In the genomic region with DNA sequence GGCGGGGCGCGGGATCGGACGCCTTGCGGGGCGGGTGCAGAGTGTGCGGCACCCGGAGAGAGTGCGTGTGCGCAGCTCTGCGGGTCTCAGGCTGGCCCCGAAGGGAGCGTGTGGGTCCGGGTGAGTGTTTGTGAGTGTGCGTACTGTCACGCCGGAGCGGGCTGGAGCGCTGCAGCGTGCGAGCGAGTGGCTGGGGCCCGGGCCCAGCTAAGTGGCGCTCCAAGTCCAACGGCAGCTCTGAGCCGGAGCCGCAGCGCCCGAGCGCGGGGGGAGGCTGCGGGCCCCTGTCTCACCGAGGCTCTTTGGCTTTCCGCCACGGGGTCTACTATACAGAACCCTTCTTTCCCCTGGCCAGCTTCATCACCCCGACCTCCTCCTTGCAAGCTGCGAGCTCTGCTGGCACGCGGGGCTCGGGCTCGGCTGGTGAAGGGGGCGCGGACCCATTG, we compare ENCODE assay signal across 9 mouse cellular contexts. TPM values are rescaled to one million over a fixed set of nuclear protein-coding genes. Genes with fewer than 3 reads are reported as not detected.
DNase-seq lines count a peak whose midpoint lies in the region; ATAC-seq and TF ChIP-seq lines count a peak whose summit lies in the region.
"Had no signal": no experiment of that assay in that cellular context is flagged by ENCODE, and none has a peak within 500 bp of the region (broad histone marks: within the 10 kb centered on the region; RNA-seq: fewer than 3 reads in every experiment).

No protein-coding gene starts in this region.

- peak; percentile 43 for ATAC-seq in heart, postnatal 0 days (ENCODE audit: insufficient read depth, low read depth)
- ATAC-seq in limb, embryonic 15.5 days (ENCODE audit: insufficient number of reproducible peaks, low FRiP score, low TSS enrichment, low read depth) = peak; percentile 54; the same call in 1 of the 2 replicates

- no peak for TF ChIP-seq CTCF in kidney, adult 2 months (conservative IDR thresholded peaks at IDR 0.05; ENCODE audit: insufficient read depth, insufficient read length, low read depth, low read length)
- TF ChIP-seq CTCF in ES-Bruce4 (IDR thresholded peaks at IDR 0.05; ENCODE audit: low read depth, low read length) = no peak
- TF ChIP-seq CTCF in heart, postnatal 0 days (IDR thresholded peaks at IDR 0.05; ENCODE audit: low read depth) = no peak
- no peak for TF ChIP-seq CTCF in olfactory bulb, adult 2 months (IDR thresholded peaks at IDR 0.05; ENCODE audit: insufficient read depth, low read depth, low read length)

- DNase-seq in kidney, adult 2 months = no peak
- no peak for DNase-seq in kidney, adult 9 months
- peak; percentile 74 for DNase-seq in cerebellum, adult 9-10 months
- no peak for DNase-seq in heart, postnatal 0 days (ENCODE audit: low spot score)
- DNase-seq in urinary bladder, adult 2 months (ENCODE audit: low spot score) = no peak

- no peaks in the 10 kb centered on the region for H3K4me1 ChIP-seq in kidney, adult 2 months (ENCODE audit: control insufficient read depth, insufficient read depth, low read length)
- no peaks in the 10 kb centered on the region for H3K4me1 ChIP-seq in ES-Bruce4 (ENCODE audit: control insufficient read depth, insufficient read depth, low read length)
- H3K4me1 ChIP-seq in heart, postnatal 0 days (ENCODE audit: control insufficient read depth, insufficient read depth) = no peaks in the 10 kb centered on the region; the same call in 1 of the 2 replicates
- H3K4me1 ChIP-seq in limb, embryonic 15.5 days = peaks cover 31% of the 10 kb centered on the region
- peaks cover 28% of the 10 kb centered on the region for H3K4me1 ChIP-seq in olfactory bulb, adult 2 months (ENCODE audit: control insufficient read depth, insufficient read depth, low read length)

- H3K27ac ChIP-seq in kidney, adult 2 months (ENCODE audit: insufficient read depth, low read depth, low read length) = no peak overlapping the region
- H3K27ac ChIP-seq in ES-Bruce4 (ENCODE audit: insufficient read depth, low read length) = no peak overlapping the region
- H3K27ac ChIP-seq in heart, postnatal 0 days (ENCODE audit: low read depth) = peak overlapping the region; percentile 16; the same call in 1 of the 2 replicates
- no peak overlapping the region for H3K27ac ChIP-seq in limb, embryonic 15.5 days
- H3K27ac ChIP-seq in olfactory bulb, adult 2 months (ENCODE audit: insufficient read depth, low read depth, low read length) = peak overlapping the region; percentile 49; the same call in 1 of the 2 replicates

- peaks cover 1% of the 10 kb centered on the region; the same call in 1 of the 2 replicates for H3K27me3 ChIP-seq in kidney, adult 2 months (replicated peaks; ENCODE audit: control insufficient read depth, insufficient read depth, low read length)
- peaks cover 8% of the 10 kb centered on the region; the same call in 1 of the 2 replicates for H3K27me3 ChIP-seq in ES-Bruce4 (ENCODE audit: control insufficient read depth, insufficient read depth, low read length, poor library complexity, severe bottlenecking)
- peaks cover 55% of the 10 kb centered on the region for H3K27me3 ChIP-seq in heart, postnatal 0 days (ENCODE audit: control insufficient read depth, insufficient read depth, low read length)
- H3K27me3 ChIP-seq in limb, embryonic 15.5 days = peaks cover 52% of the 10 kb centered on the region

- H3K4me3 ChIP-seq in kidney, adult 2 months (ENCODE audit: insufficient read depth, low read depth, low read length) = peak overlapping the region; percentile 78
- peak overlapping the region; percentile 86 for H3K4me3 ChIP-seq in ES-Bruce4 (ENCODE audit: low read depth, low read length)
- peak overlapping the region; percentile 65 for H3K4me3 ChIP-seq in heart, postnatal 0 days (ENCODE audit: low read depth, low read length)
- peak overlapping the region; percentile 67 for H3K4me3 ChIP-seq in limb, embryonic 15.5 days
- H3K4me3 ChIP-seq in olfactory bulb, adult 2 months (ENCODE audit: insufficient read depth, low read depth, low read length) = peak overlapping the region; percentile 91

- TF ChIP-seq POLR2A in kidney, adult 2 months (IDR thresholded peaks at IDR 0.05; ENCODE audit: low read depth, low read length) = no peak
- no peak for TF ChIP-seq POLR2A in ES-Bruce4 (IDR thresholded peaks at IDR 0.05; ENCODE audit: insufficient read depth, low read length)
- TF ChIP-seq POLR2A in olfactory bulb, adult 2 months (IDR thresholded peaks at IDR 0.05; ENCODE audit: insufficient read depth, low read depth, low read length) = no peak; the same call in 1 of the 2 replicates

- H3K36me3 ChIP-seq in kidney, adult 2 months (ENCODE audit: control insufficient read depth, insufficient read depth, low read length) = no peaks in the 10 kb centered on the region
- no peaks in the 10 kb centered on the region for H3K36me3 ChIP-seq in ES-Bruce4 (ENCODE audit: control insufficient read depth, insufficient read depth, low read length, poor library complexity, severe bottlenecking)
- H3K36me3 ChIP-seq in heart, postnatal 0 days (replicated peaks; ENCODE audit: control insufficient read depth, insufficient read depth, low read length) = no peaks in the 10 kb centered on the region
- H3K36me3 ChIP-seq in limb, embryonic 15.5 days = no peaks in the 10 kb centered on the region

- WGBS in kidney, adult 2 months = 1% methylated on average over 44 of the region's 44 CpGs
- WGBS in heart, postnatal 0 days = under 1% methylated on average over 41 of the region's 44 CpGs
- WGBS in limb, embryonic 15.5 days = under 1% methylated on average over 44 of the region's 44 CpGs
- WGBS in olfactory bulb, adult 2 months = 1% methylated on average over 43 of the region's 44 CpGs

- H3K9me3 ChIP-seq in ES-Bruce4 (replicated peaks; ENCODE audit: control insufficient read depth, insufficient read depth, low read length, poor library complexity, severe bottlenecking) = no peaks in the 10 kb centered on the region
- no peaks in the 10 kb centered on the region for H3K9me3 ChIP-seq in heart, postnatal 0 days (replicated peaks; ENCODE audit: control insufficient read depth, low read length)
- no peaks in the 10 kb centered on the region for H3K9me3 ChIP-seq in limb, embryonic 15.5 days

- H3K4me2 ChIP-seq in heart, postnatal 0 days (ENCODE audit: low read depth, low read length) = peak overlapping the region; percentile 88
- peak overlapping the region; percentile 98 for H3K4me2 ChIP-seq in limb, embryonic 15.5 days

- H3K9ac ChIP-seq in ES-Bruce4 (ENCODE audit: low read depth, poor library complexity, severe bottlenecking) = peak overlapping the region; percentile 14
- H3K9ac ChIP-seq in heart, postnatal 0 days (replicated peaks; ENCODE audit: low read depth, low read length) = peak overlapping the region; percentile 76
- H3K9ac ChIP-seq in limb, embryonic 15.5 days = peak overlapping the region; percentile 24

- no peak for TF ChIP-seq EP300 in ES-Bruce4 (IDR thresholded peaks at IDR 0.05; ENCODE audit: insufficient read depth, low read depth, low read length)
- no peak for TF ChIP-seq EP300 in heart, postnatal 0 days (IDR thresholded peaks at IDR 0.05; ENCODE audit: low read depth)

RNA-seq across cellular contexts. Expression of gene Sema7a, which starts 0.5 kb away (rescaled TPM):
- polyA plus RNA-seq in kidney, adult 2 months (2012; rRNA removed) = 9.4 and 9.6 TPM in 2 replicates
- 1.7 and 2.1 TPM in 2 replicates for polyA plus RNA-seq in ES-Bruce4 (2011; ENCODE audit: insufficient read depth, insufficient read length, low read depth, missing spikeins)
- total RNA-seq in heart, postnatal 0 days (2014; rRNA removed; ENCODE audit: low replicate concordance) = 12.4 and 16.8 TPM in 2 replicates
- polyA plus RNA-seq in heart, postnatal 0 days (2015; fragmentation: Nextera tagmentation; extraction: Ambion mirVana) = 0.63 and 1.2 TPM in 2 replicates
- 0.44 and 0.77 TPM in 2 replicates for polyA plus RNA-seq in limb, embryonic 15.5 days (2015; fragmentation: Nextera tagmentation; extraction: Ambion mirVana)
- polyA plus RNA-seq in olfactory bulb, adult 2 months (2012; ENCODE audit: insufficient read depth, insufficient read length, low replicate concordance, missing spikeins) = not detected in 2 replicates
- 13.6 and 14.8 TPM in 2 replicates for polyA plus RNA-seq in urinary bladder, adult 2 months (2012; rRNA removed)
- total RNA-seq: MEL had no signal

RNA-seq across cellular contexts. Expression of gene Ubl7, which starts 29.6 kb away (rescaled TPM):
- polyA plus RNA-seq in kidney, adult 2 months (2012; rRNA removed) = 144 and 150 TPM in 2 replicates
- polyA plus RNA-seq in ES-Bruce4 (2011; ENCODE audit: insufficient read depth, insufficient read length, low read depth, missing spikeins) = 67.5 and 69.1 TPM in 2 replicates
- total RNA-seq in heart, postnatal 0 days (2014; rRNA removed; ENCODE audit: low replicate concordance) = 94.9 and 132 TPM in 2 replicates
- 139 TPM in 2 replicates for polyA plus RNA-seq in heart, postnatal 0 days (2015; fragmentation: Nextera tagmentation; extraction: Ambion mirVana)
- 107 TPM in 2 replicates for polyA plus RNA-seq in limb, embryonic 15.5 days (2015; fragmentation: Nextera tagmentation; extraction: Ambion mirVana)
- polyA plus RNA-seq in olfactory bulb, adult 2 months (2012; ENCODE audit: insufficient read depth, insufficient read length, low replicate concordance, missing spikeins) = not detected in 2 replicates
- polyA plus RNA-seq in urinary bladder, adult 2 months (2012; rRNA removed) = 69.2 and 74.7 TPM in 2 replicates

Comparison
In these comparisons a context has a peak if more than half of its experiments do, and no peak if none do; other contexts are left out.
1. H3K27ac ChIP-seq: peak in heart, postnatal 0 days (single experiment) and olfactory bulb, adult 2 months (single experiment); none in kidney, adult 2 months (single experiment), ES-Bruce4 (single experiment) and limb, embryonic 15.5 days (single experiment).
2. H3K9ac ChIP-seq: peak in every context shown above with its lines; median percentile 76 in heart, postnatal 0 days; 24 in limb, embryonic 15.5 days; 14 in ES-Bruce4.
3. Peak in every context shown above with its lines, with median percentiles within 50 percentile points of each other: H3K4me3 ChIP-seq.